Mouse (Mus musculus): ENCODE results near the gene Abtb1. TPM values are rescaled to one million over a fixed set of nuclear protein-coding genes. Genes with fewer than 3 reads are reported as not detected.

Abtb1 gene
- polyA plus RNA-seq, 1 experiment from 2014 or later: 24.1 TPM

Other genes with a start within 250 kb of the Abtb1 start
- gene Kbtbd12, start 204.0 kb downstream of the Abtb1 start, polyA plus RNA-seq (2014; fragmentation: Nextera tagmentation; extraction: Ambion mirVana): not detected in 2 replicates
- gene Mgll, start 117.6 kb downstream of the Abtb1 start, polyA plus RNA-seq (2014; fragmentation: Nextera tagmentation; extraction: Ambion mirVana): 102 and 104 TPM in 2 replicates
- gene Podxl2, start 33.1 kb upstream of the Abtb1 start, polyA plus RNA-seq (2014; fragmentation: Nextera tagmentation; extraction: Ambion mirVana): 79.8 and 85.3 TPM in 2 replicates
- 112 and 114 TPM in 2 replicates for gene Mcm2, start 56.8 kb upstream of the Abtb1 start, polyA plus RNA-seq (2014; fragmentation: Nextera tagmentation; extraction: Ambion mirVana)
- gene Tpra1, start 60.3 kb upstream of the Abtb1 start, polyA plus RNA-seq (2014; fragmentation: Nextera tagmentation; extraction: Ambion mirVana): 55.1 and 55.6 TPM in 2 replicates

Measured in stomach, embryonic 14.5 days (tissue).